Mouse (Mus musculus) heart, postnatal 0 days (tissue): ENCODE results near the gene Gas1. TPM values are rescaled to one million over a fixed set of nuclear protein-coding genes. Genes with fewer than 3 reads are reported as not detected.

Source experiments
- ATAC-seq: fragments of 200-750 bp; cut with Nextera tagmentation; 2 replicates; pipeline ENCODE4 v1.8.0; 2017; ENCODE audit warnings: low read depth, moderate number of reproducible peaks, moderate library complexity; ENCODE audit not compliant: insufficient read depth
- DNase-seq: peaks from one replicate; pipeline ENCODE4 v3.0.0-alpha.2; 2016; ENCODE audit warnings: low spot score
- H3K27ac ChIP-seq: fragments of 300-500 bp; sonication (generic); 2 replicates; pipeline ENCODE4 v1.5.1; 2014; ENCODE audit warnings: low read depth, mild to moderate bottlenecking
- H3K27me3 ChIP-seq: fragments of 300-500 bp; sonication (generic); 2 replicates; pipeline ENCODE4 v1.6.1; 2014; ENCODE audit warnings: low read length, mixed read lengths; ENCODE audit not compliant: control insufficient read depth, insufficient read depth
- H3K36me3 ChIP-seq: fragments of 300-500 bp; sonication (generic); replicated peaks from 2 replicates; pipeline ENCODE4 v1.6.1; 2014; ENCODE audit warnings: low read length, mixed read lengths; ENCODE audit not compliant: control insufficient read depth, insufficient read depth
- H3K4me1 ChIP-seq: fragments of 300-500 bp; sonication (generic); 2 replicates; pipeline ENCODE4 v1.6.1; 2014; ENCODE audit warnings: antibody characterized with exemption; ENCODE audit not compliant: control insufficient read depth, insufficient read depth
- H3K4me2 ChIP-seq: fragments of 300-500 bp; sonication (generic); 2 replicates; pipeline ENCODE4 v1.6.1; 2014; ENCODE audit warnings: low read depth, mild to moderate bottlenecking, low read length, moderate library complexity
- H3K4me3 ChIP-seq: fragments of 300-500 bp; sonication (generic); 2 replicates; pipeline ENCODE4 v1.5.1; 2014; ENCODE audit warnings: low read depth, low read length
- H3K9ac ChIP-seq: fragments of 300-500 bp; sonication (generic); replicated peaks from 2 replicates; pipeline ENCODE4 v1.6.1; 2014; ENCODE audit warnings: low read depth, low read length, mixed read lengths
- H3K9me3 ChIP-seq: fragments of 300-500 bp; sonication (generic); replicated peaks from 2 replicates; pipeline ENCODE4 v1.6.1; 2016; ENCODE audit warnings: low read length; ENCODE audit not compliant: control insufficient read depth
- CTCF ChIP-seq: IDR thresholded peaks from 2 replicates; pipeline ENCODE4 v1.5.1; 2016; ENCODE audit warnings: antibody characterized with exemption, control low read depth, low read depth
- EP300 ChIP-seq: IDR thresholded peaks from 2 replicates; pipeline ENCODE4 v1.6.1; 2016; ENCODE audit warnings: antibody characterized with exemption, low read depth
- WGBS: fragments of 180-500 bp; shearing (Covaris S2); extraction: QIAGEN DNeasy Blood & Tissue Kit; methylation state at CpG from one replicate; pipeline ENCODE4 v1.1.7; 2014; 5-methylcytosine and 5-hydroxymethylcytosine counted together
- polyA plus RNA-seq: library from polyadenylated mRNA; unstranded; fragments of >200 nt; fragmentation: Nextera tagmentation; extraction: Ambion mirVana; gene quantifications from 2 replicates; pipeline ENCODE4 v1.2.1, GENCODE M21; 2015
- total RNA-seq: library from RNA; depleted of rRNA; stranded (reverse); fragments of >200 nt; gene quantifications from 2 replicates; pipeline ENCODE4 v1.2.3, GENCODE M21; 2014; ENCODE audit warnings: low replicate concordance; rRNA removed

Gene Gas1
- total RNA-seq (85.9 and 116 TPM in 2 replicates), polyA plus RNA-seq (20.3 and 24.9 TPM in 2 replicates)

GRCm38 (mm10) chr13:60177106-60177796 is at the start of gene Gas1:
Gene Gas1 (minus strand): TSS chr13:60177365.
- H3K36me3 ChIP-seq, result no peaks in the 10 kb centered on the region
- peak within 1 kb of the TSS; percentile 86 for H3K4me3 ChIP-seq
- H3K27ac ChIP-seq, result peak within 1 kb of the TSS; percentile 96
- ATAC-seq, result peak; percentile 86
- peaks cover 12% of the 10 kb centered on the region; the same call in 1 of the 2 replicates for H3K4me1 ChIP-seq
- H3K9ac ChIP-seq, result peak within 1 kb of the TSS; percentile 92
- TF ChIP-seq CTCF (no peak), EP300 (0 out of 2 replicates have a peak, but pooled peaks have one; percentile 39)
- under 1% methylated on average over 52 of the region's 59 CpGs for WGBS
- peak; percentile 96 for DNase-seq
- no peaks in the 10 kb centered on the region for H3K27me3 ChIP-seq
- H3K4me2 ChIP-seq, result peak within 1 kb of the TSS; percentile 94
- H3K9me3 ChIP-seq, result no peaks in the 10 kb centered on the region

- Histone ChIP-seq H3K4me1 (0 out of 2 replicates have a peak, but pooled peaks cover 6% of the 10 kb centered on the region), H3K36me3 (no peaks in the 10 kb centered on the region), H3K4me3 (no peak overlapping the region), H3K27ac (peak overlapping the region; percentile 51; the same call in 1 of the 2 replicates), H3K27me3 (no peaks in the 10 kb centered on the region), H3K9me3 (no peaks in the 10 kb centered on the region), H3K9ac (no peak overlapping the region), H3K4me2 (no peak overlapping the region)
- TF ChIP-seq CTCF (no peak), EP300 (no peak)
- 25% methylated on average over 9 of the region's 9 CpGs for WGBS
- DNase-seq (peak; percentile 19), ATAC-seq (peak; percentile 43; the same call in 1 of the 2 replicates)
These were observed 49.2 kb upstream of the Gas1 start for GRCm38 (mm10) chr13:60226251-60226836.

GRCm38 (mm10) chr13:60225736-60226135 is 48.6 kb upstream of the Gas1 start:
- Histone ChIP-seq H3K27me3 (no peaks in the 10 kb centered on the region), H3K4me1 (0 out of 2 replicates have a peak, but pooled peaks cover 6% of the 10 kb centered on the region), H3K9ac (no peak overlapping the region), H3K4me2 (no peak overlapping the region), H3K4me3 (no peak overlapping the region), H3K36me3 (no peaks in the 10 kb centered on the region), H3K9me3 (no peaks in the 10 kb centered on the region), H3K27ac (peak overlapping the region; percentile 51; the same call in 1 of the 2 replicates)
- no peak for DNase-seq
- TF ChIP-seq CTCF (no peak), EP300 (no peak)
- ATAC-seq, result no peak
- WGBS, result 26% methylated on average over 1 of the region's 1 CpGs

- H3K4me2 ChIP-seq, result no peak overlapping the region
- no peaks in the 10 kb centered on the region for H3K9me3 ChIP-seq
- no peak overlapping the region for H3K9ac ChIP-seq
- no peak for DNase-seq
- H3K4me1 ChIP-seq, result 0 out of 2 replicates have a peak, but pooled peaks cover 6% of the 10 kb centered on the region
- no peak overlapping the region for H3K4me3 ChIP-seq
- H3K36me3 ChIP-seq, result no peaks in the 10 kb centered on the region
- ATAC-seq, result no peak
- WGBS, result 73% methylated on average over 5 of the region's 5 CpGs
- TF ChIP-seq CTCF, result no peak
- no peak for TF ChIP-seq EP300
- H3K27me3 ChIP-seq, result no peaks in the 10 kb centered on the region
- 0 out of 2 replicates have a peak overlapping the region, but pooled peaks have one; percentile 51 for H3K27ac ChIP-seq
These were observed 48.1 kb upstream of the Gas1 start for GRCm38 (mm10) chr13:60225276-60225675.

DNA sequence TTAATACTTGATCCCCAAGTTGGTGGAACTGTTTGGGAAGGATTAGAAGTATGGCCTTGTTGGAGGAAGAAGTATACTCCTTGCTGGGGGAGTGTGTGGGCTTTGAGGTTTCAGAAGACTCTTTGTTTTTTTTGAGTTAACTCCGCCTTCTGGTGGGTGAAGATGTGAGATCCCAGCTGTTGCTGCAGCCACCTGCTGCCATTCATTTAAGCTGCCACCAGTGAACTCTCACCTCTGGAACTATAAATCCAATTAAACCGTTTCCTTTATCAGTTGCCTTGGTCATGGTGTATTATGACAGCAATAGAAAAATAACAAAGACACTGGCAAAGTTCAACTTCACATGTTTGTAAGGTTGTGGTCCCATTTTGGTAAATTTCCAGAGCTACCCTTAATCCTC is 46.6 kb upstream of the Gas1 start:
- Histone ChIP-seq H3K4me2 (no peak overlapping the region), H3K9me3 (no peaks in the 10 kb centered on the region), H3K36me3 (no peaks in the 10 kb centered on the region), H3K4me1 (0 out of 2 replicates have a peak, but pooled peaks cover 6% of the 10 kb centered on the region), H3K9ac (no peak overlapping the region), H3K27ac (no peak overlapping the region), H3K27me3 (no peaks in the 10 kb centered on the region), H3K4me3 (no peak overlapping the region)
- ATAC-seq, result no peak
- DNase-seq, result no peak
- TF ChIP-seq EP300, result no peak
- no peak for TF ChIP-seq CTCF
- 69% methylated on average over 2 of the region's 2 CpGs for WGBS
